Mouse (Mus musculus): ENCODE measurements around the gene Zcchc24.

DNA sequence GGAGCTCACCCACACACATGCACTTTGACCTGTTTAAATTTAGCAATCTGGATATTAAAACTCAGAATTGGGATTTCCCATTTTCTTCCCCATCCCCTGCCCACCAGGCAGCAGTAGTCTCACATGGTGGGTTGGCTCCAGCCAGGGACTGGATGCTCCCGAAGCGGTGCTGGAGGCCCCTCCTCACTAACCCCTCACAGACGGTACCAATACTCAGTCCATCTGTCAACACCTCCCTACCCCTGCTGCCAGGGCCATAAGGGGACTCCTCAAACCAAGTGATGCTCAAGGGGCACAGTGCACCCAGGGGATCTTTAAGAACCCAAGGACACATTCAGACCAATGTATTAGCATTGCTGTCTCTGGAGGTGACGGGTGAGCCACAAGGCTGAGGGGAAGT, 58.2 kb downstream of the Zcchc24 start:
- TF ChIP-seq CTCF (IDR thresholded peaks at IDR 0.05; ENCODE audit: low read depth, low read length) (no peak), POLR2A (IDR thresholded peaks at IDR 0.05; ENCODE audit: extremely low read depth, insufficient read depth, low read length) (no peak)
